In the genomic region with DNA sequence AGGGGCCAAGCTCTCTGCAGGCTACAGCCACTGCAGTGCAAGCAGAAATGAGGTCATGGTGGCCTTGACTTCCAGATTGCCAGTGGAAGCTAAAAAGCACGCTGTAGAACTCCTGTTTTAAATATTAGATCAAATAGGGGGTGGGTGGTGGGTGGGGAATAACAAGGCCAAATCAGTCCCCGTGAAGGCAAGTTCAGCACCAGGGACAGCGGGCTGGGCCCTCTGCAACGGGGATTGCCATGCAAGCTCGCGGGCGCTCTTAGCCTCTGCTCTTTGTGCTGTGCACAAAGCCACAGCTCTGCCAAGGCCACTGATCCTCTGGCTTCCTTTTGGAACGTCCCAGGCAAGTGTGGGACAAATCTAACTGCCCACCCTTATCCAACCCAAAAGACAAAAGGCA, we compare ENCODE assay signal across 9 mouse cellular contexts.
DNase-seq lines count a peak whose midpoint lies in the region; ATAC-seq and TF ChIP-seq lines count a peak whose summit lies in the region.
"Had no signal": no experiment of that assay in that cellular context is flagged by ENCODE, and none has a peak within 500 bp of the region (broad histone marks: within the 10 kb centered on the region; RNA-seq: fewer than 3 reads in every experiment).

No protein-coding gene starts in this region.

- no peaks in the 10 kb centered on the region for H3K36me3 ChIP-seq in midbrain, postnatal 0 days (ENCODE audit: insufficient read depth, low read length)

- H3K4me1 ChIP-seq in midbrain, postnatal 0 days (ENCODE audit: insufficient read depth, low read length), result no peaks in the 10 kb centered on the region

- WGBS in midbrain, postnatal 0 days, result 17% methylated on average over 8 of the region's 8 CpGs

- H3K4me3 ChIP-seq in midbrain, postnatal 0 days (ENCODE audit: low read depth, low read length), result no peak overlapping the region

- no peak overlapping the region for H3K27ac ChIP-seq in midbrain, postnatal 0 days (ENCODE audit: low read depth, low read length)

- no peak for ATAC-seq in midbrain, postnatal 0 days (ENCODE audit: low FRiP score)
- no peak for ATAC-seq in inflammation-experienced regulatory T-cells, adult 6 months
- ATAC-seq: forebrain, embryonic 16.5 days had no signal

- TF ChIP-seq CTCF in midbrain, postnatal 0 days (IDR thresholded peaks at IDR 0.05), result no peak

- no peaks in the 10 kb centered on the region for H3K27me3 ChIP-seq in midbrain, postnatal 0 days (ENCODE audit: insufficient read depth, low read length)

- H3K4me2 ChIP-seq in midbrain, postnatal 0 days (ENCODE audit: low read depth, low read length, poor library complexity, severe bottlenecking), result no peak overlapping the region

- H3K9ac ChIP-seq in midbrain, postnatal 0 days (replicated peaks; ENCODE audit: low read length, poor library complexity, severe bottlenecking), result no peak overlapping the region

- peak; percentile 84 to 85 for DNase-seq in kidney, postnatal 4 days
- no peak for DNase-seq in kidney, adult 8-10 months
- peak; percentile 21 for DNase-seq in NIH3T3 (ENCODE audit: low read depth)
- DNase-seq in adrenal gland, postnatal 36 days, result peak; percentile 36 to 47
- peak; percentile 41 for DNase-seq in midbrain, postnatal 0 days (ENCODE audit: low spot score)
- no peak for DNase-seq in layer of hippocampus, adult 8-10 months (ENCODE audit: low spot score in 2 of 2)
- DNase-seq: lung, postnatal 36 days had no signal

- no peaks in the 10 kb centered on the region for H3K9me3 ChIP-seq in midbrain, postnatal 0 days (ENCODE audit: low read length)

Comparison
In these comparisons a context has a peak if more than half of its experiments do, and no peak if none do; other contexts are left out.
1. DNase-seq: peak in kidney, postnatal 4 days (2 of 2), NIH3T3 (single experiment), adrenal gland, postnatal 36 days (2 of 2) and midbrain, postnatal 0 days (single experiment); none in kidney, adult 8-10 months (0 of 2) and layer of hippocampus, adult 8-10 months (0 of 2).